Mouse (Mus musculus) kidney, postnatal 14 days (tissue): ENCODE measurements around the gene Thoc5.

Source experiments
- DNase-seq: peaks from one replicate; pipeline ENCODE4 v3.0.0; 2022; ENCODE audit warnings: mixed read lengths

Thoc5 gene

GRCm38 (mm10) chr11:4916068-4916467 is 20.9 kb downstream of the Thoc5 start:
- DNase-seq: peak; percentile 75

- DNase-seq: no peak
Measured at GRCm38 (mm10) chr11:4921281-4921680, 26.2 kb downstream of the Thoc5 start.

DNA sequence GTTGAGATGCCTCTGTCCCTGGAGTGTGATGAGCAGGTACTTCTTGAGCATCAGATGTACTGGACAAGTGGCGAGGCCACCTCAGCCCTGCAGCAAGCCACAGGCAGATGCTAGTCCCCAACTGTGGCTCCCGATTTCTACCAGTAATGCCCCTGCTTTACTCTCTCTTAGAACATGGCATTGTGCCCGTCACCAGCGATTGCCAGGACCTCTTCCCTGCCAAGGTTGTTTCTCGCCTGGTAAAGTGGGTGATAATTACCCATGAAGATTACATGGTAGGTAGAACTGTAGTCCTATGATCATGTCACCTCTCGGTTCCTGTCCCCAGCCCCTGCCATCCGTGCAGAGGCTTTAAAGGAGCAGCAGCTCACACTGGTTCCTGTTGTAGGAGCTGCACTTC is 26.6 kb downstream of the Thoc5 start:
- DNase-seq: no peak

DNA sequence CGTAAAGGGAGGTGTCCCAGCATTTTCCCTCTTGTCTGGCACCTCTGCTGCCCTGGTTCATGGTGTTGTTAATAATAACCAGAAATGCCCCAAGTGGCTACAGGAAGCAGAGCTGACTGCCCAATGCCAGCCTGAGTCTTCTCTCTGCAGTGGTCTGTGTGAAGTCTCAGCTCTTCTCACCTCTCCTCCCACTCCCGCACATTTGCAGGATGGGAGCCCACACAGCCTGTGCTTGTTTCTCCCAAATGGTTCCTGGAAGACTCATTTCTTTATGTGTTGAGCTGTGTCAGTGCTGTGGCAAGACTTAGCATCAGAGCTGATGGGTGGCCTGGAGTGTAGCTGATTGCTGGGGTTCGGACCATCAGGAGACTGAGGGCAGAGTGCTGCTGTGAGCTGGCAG is 32.1 kb downstream of the Thoc5 start:
- no peak for DNase-seq

GRCm38 (mm10) chr11:4931009-4931601 is 36.0 kb downstream of the Thoc5 start:
- peak; percentile 85 for DNase-seq

- DNase-seq: no peak
Measured at GRCm38 (mm10) chr11:4936243-4936642, 41.1 kb downstream of the Thoc5 start.

GRCm38 (mm10) chr11:4946530-4946929 is 51.4 kb downstream of the Thoc5 start:
- DNase-seq: no peak

GRCm38 (mm10) chr11:4946947-4947812 is 52.1 kb downstream of the Thoc5 start:
- peak; percentile 52 for DNase-seq

DNA sequence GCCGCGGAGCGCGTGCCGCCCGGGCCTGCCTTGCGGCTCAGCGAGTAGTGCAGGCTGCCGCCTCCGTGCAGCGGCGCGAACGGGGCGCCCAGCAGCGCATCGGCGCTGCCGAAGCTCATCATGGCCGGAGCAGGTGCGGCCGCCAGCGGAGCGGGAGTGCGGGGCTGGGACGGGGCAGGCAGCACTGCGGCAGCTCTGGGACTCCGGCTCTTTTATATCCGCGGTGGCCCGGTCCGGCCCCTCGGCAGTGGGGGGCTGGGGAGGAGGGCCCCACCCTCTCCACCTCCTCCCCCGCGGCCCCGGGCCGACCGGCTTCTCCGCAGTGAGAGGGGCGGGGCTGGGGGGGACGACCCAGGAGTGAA is 52.7 kb downstream of the Thoc5 start, which contains the start of gene Nefh:
Gene Nefh, minus strand, starts transcription at position 252 of the 362 bp plus-strand sequence.
- no peak for DNase-seq

DNA sequence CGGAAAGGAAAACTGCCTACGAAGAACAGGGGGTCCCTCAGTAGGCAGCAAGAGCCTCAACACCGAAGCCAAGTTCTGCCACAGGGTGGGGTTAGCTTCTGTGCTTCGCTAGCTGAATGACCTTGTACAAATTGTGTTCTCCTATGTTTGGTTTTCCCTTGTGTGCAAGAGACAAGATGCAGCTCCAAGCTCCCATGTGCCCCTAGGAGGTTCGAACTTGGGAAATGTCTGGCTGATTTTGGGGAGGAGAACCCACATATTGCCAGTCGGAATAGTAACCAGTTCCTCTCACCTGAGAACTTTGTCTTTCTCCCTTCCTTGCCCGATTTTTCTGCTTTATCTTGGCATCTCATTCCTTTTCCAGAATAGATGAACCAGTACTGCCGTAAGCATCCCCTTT is 53.7 kb downstream of the Thoc5 start:
- DNase-seq: no peak

- peak; percentile 55 for DNase-seq
Measured at GRCm38 (mm10) chr11:4949256-4950044, 54.3 kb downstream of the Thoc5 start.

DNA sequence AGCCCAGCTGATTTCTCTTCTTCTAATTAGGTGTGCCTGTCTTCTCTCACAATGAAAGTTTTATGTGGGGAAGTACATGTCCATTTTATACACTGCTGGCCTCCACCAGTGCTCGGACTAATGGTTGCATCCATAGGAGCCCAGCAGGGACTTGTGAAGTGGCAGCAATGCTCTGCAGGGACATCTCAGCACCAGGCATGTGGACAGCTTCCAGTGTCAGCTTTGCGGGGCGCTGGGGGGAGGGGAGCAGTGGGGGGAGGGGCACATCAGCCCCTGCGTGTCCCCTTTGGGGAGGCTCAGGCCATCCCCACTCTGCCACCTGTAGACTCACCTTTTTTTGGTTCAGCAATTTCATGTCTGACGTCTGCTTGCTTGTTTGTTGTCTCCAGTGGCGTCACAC is 58.3 kb downstream of the Thoc5 start:
- no peak for DNase-seq

DNA sequence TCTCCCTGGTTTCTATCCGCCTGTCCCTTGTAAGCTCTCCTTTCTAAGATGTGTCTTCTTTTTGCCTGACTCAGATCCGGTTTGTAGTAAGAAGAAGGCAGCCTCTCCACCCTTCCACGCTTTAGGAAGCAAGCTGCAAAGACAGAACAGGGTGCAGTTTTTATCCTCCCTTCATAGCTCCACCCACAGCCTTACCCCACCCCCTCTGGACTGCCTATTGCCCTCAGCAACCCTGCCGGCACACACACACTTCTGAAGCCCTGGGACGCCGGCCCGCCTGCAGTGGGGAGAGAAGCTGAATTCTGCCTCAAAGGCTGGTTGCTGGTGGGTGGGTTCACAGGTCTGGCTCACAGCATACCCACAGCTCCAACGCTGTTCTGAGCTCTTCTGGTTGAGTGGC is 58.8 kb downstream of the Thoc5 start:
- DNase-seq: peak; percentile 39

DNA sequence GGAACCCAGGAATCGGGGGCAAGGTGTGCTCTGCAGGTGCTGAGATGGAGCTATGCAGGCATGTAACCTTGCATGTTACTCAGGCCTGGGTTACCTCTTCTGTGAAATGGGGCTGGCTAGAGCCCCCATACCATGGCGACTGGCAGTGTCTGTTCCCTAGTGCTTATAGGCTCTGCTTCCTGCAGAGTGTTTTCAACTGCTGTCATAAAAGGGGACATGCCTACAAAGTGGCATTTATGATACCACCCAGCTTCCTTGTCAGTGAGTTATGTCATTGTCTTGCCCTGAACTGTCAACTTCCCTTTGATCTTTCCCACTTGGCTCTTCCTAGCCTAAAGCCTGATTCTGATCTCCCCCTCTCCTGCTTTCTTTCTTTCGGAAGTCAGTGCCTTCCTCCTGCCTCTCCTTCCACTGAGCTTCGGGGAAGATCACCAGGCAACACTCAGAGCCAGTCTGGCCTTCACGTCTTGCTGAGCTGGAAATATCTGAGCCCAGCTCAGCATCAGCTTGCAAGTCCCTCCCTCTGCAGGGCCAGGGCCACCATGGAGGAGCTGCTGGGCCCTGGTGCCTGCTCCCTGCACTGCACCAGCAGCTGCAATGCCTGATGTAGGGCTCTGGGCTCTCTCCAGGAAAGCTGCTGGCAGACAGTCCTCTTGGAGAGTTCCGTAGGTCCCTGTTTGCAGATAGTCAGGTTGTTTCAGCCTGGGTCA is 68.1 kb downstream of the Thoc5 start:
- no peak for DNase-seq

- DNase-seq: no peak
Measured at GRCm38 (mm10) chr11:4966325-4966724, 71.2 kb downstream of the Thoc5 start.

DNA sequence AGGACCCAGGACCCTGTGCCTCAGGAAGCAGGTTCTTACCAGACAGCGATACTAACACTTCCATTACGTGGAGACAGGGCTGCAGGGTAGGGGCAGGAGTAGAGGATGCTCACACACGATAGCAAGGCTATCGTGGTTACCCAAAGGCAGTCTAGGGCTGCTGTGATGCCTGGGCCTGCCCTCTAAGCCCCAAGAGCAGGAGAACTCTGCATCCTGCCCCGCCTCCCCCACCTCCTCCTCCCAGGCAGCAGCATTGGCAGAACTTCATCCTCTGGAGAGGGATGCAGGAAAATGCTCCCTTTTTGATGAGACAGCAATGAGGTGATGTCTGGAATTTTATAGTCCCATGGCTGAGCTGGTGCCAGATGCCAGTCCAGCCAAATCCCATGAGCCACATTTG is 71.8 kb downstream of the Thoc5 start:
- DNase-seq: no peak

DNA sequence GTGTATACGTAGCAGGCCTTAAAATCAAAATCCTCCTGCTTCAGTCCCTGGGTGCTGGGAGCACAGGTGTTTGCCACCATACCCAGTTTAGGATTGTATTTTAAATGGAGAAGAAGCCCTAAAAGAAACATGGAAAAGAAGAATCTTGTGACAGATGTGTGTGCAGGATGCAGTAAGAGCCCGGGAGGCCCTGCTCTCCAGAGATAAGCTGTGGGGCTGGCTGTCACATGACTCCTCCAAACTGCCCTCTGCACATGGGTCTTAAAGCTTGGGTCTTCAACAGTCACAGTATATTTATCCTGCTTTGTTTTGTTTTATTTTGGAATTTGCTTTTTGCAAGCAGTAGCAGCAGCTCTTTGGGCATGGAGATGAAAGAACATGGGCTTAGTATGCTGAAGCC is 72.4 kb downstream of the Thoc5 start:
- DNase-seq: no peak

GRCm38 (mm10) chr11:4968376-4968775 is 73.3 kb downstream of the Thoc5 start:
- DNase-seq: peak; percentile 49

DNA sequence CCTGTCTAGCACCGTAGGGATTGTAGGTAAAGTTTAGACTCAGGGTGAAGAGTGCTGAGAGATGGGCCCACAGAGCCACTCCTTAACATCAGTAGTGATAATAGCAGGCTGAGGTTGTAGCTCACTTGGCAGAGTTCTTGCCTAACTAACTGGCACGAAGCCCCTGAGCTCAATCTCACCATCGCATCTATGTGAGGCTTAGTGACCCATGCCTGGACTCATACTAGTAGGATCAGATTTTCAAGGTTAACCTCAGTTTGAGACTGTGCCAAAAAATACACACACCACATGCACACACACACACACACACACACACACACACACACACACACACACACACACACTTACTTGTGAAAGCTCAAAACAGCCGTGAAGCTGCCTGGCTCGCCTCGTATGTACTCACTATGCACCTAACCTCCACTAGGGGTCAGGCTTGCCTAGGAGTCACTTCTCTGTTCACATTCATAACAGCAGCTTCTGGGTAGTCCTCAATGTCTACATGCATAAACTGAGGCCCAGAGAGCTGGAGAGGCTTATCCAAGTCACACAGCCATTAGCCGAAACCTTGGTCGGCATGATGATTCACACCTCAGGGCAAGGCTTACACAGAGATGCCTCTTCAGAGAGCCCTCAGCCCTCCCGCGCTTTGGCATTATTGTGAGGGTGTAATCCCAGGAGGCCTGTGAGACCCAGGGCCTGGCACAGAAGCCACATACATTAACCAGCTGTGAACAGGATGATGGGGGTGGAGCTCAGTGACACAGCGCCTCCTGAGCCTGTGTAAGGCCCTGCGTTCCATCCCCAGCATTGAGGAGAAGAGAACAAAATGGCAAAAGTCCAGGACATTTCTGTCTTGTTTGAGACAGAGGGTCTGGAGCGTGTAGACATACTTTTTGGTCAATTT is 78.1 kb downstream of the Thoc5 start:
- DNase-seq: peak; percentile 71

GRCm38 (mm10) chr11:4973871-4974256 is 78.7 kb downstream of the Thoc5 start:
- no peak for DNase-seq

DNA sequence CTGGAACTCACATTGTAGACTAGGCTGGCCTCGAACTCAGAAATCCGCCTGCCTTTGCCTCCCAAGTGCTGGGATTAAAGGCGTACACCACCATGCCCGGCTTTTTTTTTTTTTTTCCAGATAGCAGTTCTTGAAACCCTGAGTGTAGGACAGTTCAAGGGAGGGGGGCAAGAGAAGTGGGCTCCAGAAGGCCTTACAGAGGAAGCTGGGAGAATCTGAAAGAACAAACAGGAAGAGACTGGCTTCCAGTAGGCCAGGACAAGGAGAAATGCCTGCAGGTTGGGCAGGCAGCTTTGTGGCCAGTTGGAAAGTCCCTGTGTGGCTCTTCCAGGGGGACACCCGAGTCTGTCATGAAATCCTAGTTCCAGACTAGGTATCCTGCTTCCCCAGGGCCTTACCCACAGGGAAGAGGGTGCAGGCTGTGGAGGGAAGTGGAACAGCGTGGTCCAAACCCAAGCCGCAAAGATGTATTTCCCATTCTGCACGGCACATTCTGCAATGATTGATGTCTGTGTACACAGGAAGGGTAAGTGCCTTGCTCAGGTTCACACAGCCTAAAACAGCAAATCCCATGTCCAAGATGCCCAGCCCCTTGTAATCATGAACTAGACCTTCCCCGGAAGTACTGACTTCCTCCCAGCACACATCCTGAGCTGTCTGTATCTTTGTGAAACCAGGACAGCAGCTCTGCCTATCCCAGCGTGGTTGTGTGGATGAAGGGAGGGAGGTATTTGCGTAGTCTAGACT is 79.4 kb downstream of the Thoc5 start:
- peak; percentile 57 for DNase-seq
